Mouse (Mus musculus): Measurements from ENCODE around the gene Stox2. TPM values are rescaled to one million over a fixed set of nuclear protein-coding genes. Genes with fewer than 3 reads are reported as not detected.

Stox2 gene
- polyA plus RNA-seq, 1 experiment from 2014 or later = 7.3 TPM

DNA sequence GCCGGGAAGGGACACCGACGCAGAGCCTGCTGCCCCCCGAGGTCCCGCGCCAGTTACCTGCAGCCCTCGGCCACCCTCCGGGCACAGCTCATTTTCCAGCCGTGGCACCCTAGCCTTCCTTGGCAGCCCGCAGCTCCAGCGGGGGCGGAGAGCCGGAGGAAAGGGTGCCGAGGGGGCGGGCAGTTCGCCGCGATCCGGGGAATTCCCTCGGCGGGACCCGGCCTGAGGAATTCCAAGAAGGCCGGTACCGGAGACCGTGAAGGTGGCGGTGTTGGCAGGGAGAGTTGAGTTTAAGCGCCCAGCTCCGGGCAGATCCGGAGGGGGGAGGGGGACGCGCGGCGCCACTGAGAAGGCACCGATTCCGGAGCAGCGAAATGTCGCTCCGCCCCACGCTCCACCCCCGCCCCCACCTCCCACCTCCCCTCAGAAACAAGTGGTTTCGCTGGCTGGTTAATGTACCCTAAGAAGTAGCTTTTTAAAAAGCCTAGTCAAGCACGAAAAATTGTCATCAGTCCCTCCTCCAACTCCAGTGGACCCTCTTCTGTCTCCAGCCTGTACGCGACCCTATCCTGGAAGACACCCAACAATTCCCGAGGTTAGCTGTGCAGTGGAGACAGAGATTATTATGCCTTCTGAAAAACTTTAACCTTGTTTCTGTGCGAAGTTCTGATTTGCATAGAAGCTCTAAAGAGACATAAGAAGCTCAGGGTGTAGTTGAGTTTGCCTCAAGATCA, 32.5 kb downstream of the Stox2 start:
- peak overlapping the region; percentile 70 for H3K4me3 ChIP-seq (ENCODE audit: low read length)
- peaks cover 6% of the 10 kb centered on the region for H3K4me1 ChIP-seq (ENCODE audit: control insufficient read depth, insufficient read depth, low read length)
- H3K27ac ChIP-seq (ENCODE audit: low read length) = peak overlapping the region; percentile 44
- H3K27me3 ChIP-seq (ENCODE audit: control insufficient read depth, insufficient read depth, low read length) = peaks cover 32% of the 10 kb centered on the region
- no peaks in the 10 kb centered on the region for H3K9me3 ChIP-seq (replicated peaks; ENCODE audit: control insufficient read depth, low read length)
- WGBS = under 1% methylated on average over 42 of the region's 46 CpGs
- peak overlapping the region; percentile 82 for H3K4me2 ChIP-seq (ENCODE audit: low read depth, low read length)
- peak overlapping the region; percentile 67 for H3K9ac ChIP-seq (ENCODE audit: low read length)
- no peaks in the 10 kb centered on the region for H3K36me3 ChIP-seq (ENCODE audit: control insufficient read depth, insufficient read depth)
- ATAC-seq (replicated peaks; ENCODE audit: extremely low read depth, insufficient read depth, low FRiP score) = peak; percentile 76

DNA sequence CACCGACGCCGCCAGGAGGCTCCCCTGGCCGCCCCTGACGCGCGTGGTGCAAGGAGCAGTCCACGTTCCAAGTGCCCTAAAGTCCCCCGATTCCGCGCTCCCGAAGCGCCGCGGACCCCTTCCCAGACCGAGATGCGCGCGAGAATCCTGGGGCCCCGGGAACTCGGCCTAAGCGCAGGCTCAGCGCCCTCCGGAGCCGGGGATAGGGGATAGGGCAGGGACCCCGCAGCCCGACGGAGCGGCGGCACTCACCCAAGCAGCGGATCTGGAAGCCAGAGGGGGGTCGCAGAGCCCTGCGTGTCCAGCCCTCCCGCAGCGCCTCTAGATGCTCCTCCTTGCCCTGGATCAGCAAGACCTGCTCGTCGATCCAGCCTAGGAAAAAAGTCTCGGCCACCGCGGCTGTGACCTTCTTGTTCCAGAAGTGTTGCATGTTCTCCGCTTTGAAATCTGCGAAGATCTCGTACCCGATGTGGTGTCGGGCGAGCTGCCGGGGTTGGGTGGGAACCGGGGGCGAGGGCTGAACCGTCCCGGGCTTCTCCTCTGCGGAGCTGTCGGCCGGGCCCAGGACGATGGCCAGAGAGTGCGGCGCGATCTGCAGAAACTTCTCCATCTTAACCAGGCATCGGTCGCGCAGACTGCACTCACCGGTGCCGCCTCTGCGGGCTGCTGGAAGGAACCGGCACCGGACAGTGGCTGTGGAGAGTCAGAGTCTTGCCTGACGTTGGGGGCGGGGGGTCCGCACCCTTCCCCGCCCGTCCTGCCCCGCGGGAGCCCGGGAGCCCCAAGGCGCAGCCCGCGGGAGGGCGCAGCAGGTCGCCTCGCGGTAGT, 33.3 kb downstream of the Stox2 start:
- Histone ChIP-seq H3K4me3 (ENCODE audit: low read length) (peak overlapping the region; percentile 70), H3K27me3 (ENCODE audit: control insufficient read depth, insufficient read depth, low read length) (peaks cover 34% of the 10 kb centered on the region), H3K27ac (ENCODE audit: low read length) (peak overlapping the region; percentile 44), H3K9me3 (replicated peaks; ENCODE audit: control insufficient read depth, low read length) (no peaks in the 10 kb centered on the region), H3K9ac (ENCODE audit: low read length) (peak overlapping the region; percentile 67), H3K36me3 (ENCODE audit: control insufficient read depth, insufficient read depth) (no peaks in the 10 kb centered on the region), H3K4me2 (ENCODE audit: low read depth, low read length) (peak overlapping the region; percentile 82), H3K4me1 (ENCODE audit: control insufficient read depth, insufficient read depth, low read length) (peaks cover 6% of the 10 kb centered on the region)
- peak; percentile 81 for ATAC-seq (replicated peaks; ENCODE audit: extremely low read depth, insufficient read depth, low FRiP score)
- under 1% methylated on average over 81 of the region's 81 CpGs for WGBS

DNA sequence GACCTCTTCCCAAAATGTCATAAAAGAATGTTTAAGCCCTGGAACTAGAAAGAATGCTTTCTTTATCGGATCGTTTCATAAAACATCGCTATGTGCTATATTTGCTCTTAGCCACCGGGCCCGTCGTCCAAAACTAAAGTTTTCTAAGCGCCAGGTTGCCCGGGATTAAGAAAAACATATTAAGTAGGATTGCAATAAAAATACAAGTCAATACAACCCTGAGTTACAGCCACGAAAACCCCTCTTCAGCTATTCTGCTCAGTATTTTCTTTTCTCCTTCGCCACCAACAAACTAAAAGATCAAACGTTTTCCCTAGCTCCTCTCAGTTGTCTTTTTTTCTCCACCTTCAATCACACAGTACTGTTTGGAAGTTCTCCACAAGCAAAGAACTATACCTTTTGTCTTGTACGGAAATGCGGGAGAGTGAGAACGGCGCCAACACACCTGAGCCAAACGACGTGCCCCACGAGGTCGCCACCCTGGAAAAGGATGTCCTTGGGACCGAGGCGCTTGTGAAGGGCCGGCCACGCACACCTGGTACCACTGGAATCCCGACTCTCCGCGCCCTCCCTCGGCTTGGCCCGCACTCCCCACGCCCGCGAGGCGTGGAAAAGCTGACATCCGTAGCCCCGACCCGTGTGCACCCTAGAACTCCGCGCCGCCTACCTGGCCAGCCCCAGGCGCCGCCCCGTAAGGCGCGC, 34.0 kb downstream of the Stox2 start:
- peaks cover 6% of the 10 kb centered on the region for H3K4me1 ChIP-seq (ENCODE audit: control insufficient read depth, insufficient read depth, low read length)
- peak overlapping the region; percentile 70 for H3K4me3 ChIP-seq (ENCODE audit: low read length)
- no peak overlapping the region for H3K27ac ChIP-seq (ENCODE audit: low read length)
- peaks cover 34% of the 10 kb centered on the region for H3K27me3 ChIP-seq (ENCODE audit: control insufficient read depth, insufficient read depth, low read length)
- 2% methylated on average over 43 of the region's 43 CpGs for WGBS
- peak overlapping the region; percentile 82 for H3K4me2 ChIP-seq (ENCODE audit: low read depth, low read length)
- 0 out of 2 replicates have a peak, but pooled peaks have one; percentile 24 for ATAC-seq (replicated peaks; ENCODE audit: extremely low read depth, insufficient read depth, low FRiP score)
- no peaks in the 10 kb centered on the region for H3K9me3 ChIP-seq (replicated peaks; ENCODE audit: control insufficient read depth, low read length)
- H3K9ac ChIP-seq (ENCODE audit: low read length) = peak overlapping the region; percentile 67
- no peaks in the 10 kb centered on the region for H3K36me3 ChIP-seq (ENCODE audit: control insufficient read depth, insufficient read depth)

DNA sequence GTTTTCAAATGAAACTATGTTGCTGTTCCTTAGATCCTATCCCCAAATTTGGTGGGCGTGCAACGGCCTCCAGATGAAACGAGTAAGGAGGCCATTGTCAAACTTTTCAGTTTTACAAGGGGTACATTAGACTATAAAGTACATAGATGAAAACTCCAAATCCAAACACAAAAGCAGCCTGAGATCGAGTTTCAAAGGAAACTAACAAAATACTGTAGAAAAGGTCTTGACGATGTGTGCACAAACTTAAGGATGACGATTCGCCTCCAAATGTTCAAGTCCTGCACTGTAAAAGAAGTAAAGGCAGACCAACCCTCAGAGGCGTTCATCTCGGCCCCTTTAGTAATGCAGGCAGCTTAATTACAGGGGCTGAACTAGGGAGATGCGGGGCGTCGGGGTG, 34.8 kb downstream of the Stox2 start:
- Histone ChIP-seq H3K4me1 (ENCODE audit: control insufficient read depth, insufficient read depth, low read length) (peaks cover 6% of the 10 kb centered on the region), H3K27me3 (ENCODE audit: control insufficient read depth, insufficient read depth, low read length) (peaks cover 34% of the 10 kb centered on the region), H3K36me3 (ENCODE audit: control insufficient read depth, insufficient read depth) (no peaks in the 10 kb centered on the region), H3K9me3 (replicated peaks; ENCODE audit: control insufficient read depth, low read length) (no peaks in the 10 kb centered on the region), H3K27ac (ENCODE audit: low read length) (no peak overlapping the region), H3K9ac (ENCODE audit: low read length) (no peak overlapping the region), H3K4me3 (ENCODE audit: low read length) (peak overlapping the region; percentile 70; the same call in 1 of the 2 replicates), H3K4me2 (ENCODE audit: low read depth, low read length) (peak overlapping the region; percentile 82; the same call in 1 of the 2 replicates)
- WGBS = 16% methylated on average over 12 of the region's 12 CpGs
- ATAC-seq (replicated peaks; ENCODE audit: extremely low read depth, insufficient read depth, low FRiP score) = no peak

GRCm38 (mm10) chr8:47409061-47409460, 37.1 kb downstream of the Stox2 start:
- Histone ChIP-seq H3K4me3 (ENCODE audit: low read length) (no peak overlapping the region), H3K27ac (ENCODE audit: low read length) (no peak overlapping the region), H3K4me2 (ENCODE audit: low read depth, low read length) (peak overlapping the region; percentile 34), H3K27me3 (ENCODE audit: control insufficient read depth, insufficient read depth, low read length) (peaks cover 29% of the 10 kb centered on the region), H3K36me3 (ENCODE audit: control insufficient read depth, insufficient read depth) (no peaks in the 10 kb centered on the region), H3K9ac (ENCODE audit: low read length) (no peak overlapping the region), H3K9me3 (replicated peaks; ENCODE audit: control insufficient read depth, low read length) (no peaks in the 10 kb centered on the region), H3K4me1 (ENCODE audit: control insufficient read depth, insufficient read depth, low read length) (peaks cover 6% of the 10 kb centered on the region)
- no peak for ATAC-seq (replicated peaks; ENCODE audit: extremely low read depth, insufficient read depth, low FRiP score)
- WGBS = 10% methylated on average over 8 of the region's 8 CpGs

DNA sequence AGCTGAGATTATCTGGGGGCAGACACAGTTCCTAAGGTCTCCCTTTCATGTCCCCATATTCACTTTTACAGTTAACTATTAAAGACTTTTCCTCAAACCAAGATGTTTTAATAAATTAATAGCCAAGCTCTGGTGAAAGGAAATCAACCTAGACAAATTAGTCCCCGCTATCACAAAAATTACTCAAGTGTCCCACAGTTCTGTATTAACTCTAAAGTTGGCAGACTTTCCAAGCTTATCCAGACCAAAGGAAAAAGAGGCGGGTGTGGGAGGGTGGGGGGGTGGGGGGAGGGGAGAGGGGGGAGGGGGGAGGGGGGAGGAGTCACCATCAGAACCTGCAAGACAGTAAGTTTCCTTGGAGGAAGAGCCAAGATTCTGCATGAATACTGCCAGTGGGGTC, 41.3 kb downstream of the Stox2 start:
- Histone ChIP-seq H3K4me1 (ENCODE audit: control insufficient read depth, insufficient read depth, low read length) (no peaks in the 10 kb centered on the region), H3K9me3 (replicated peaks; ENCODE audit: control insufficient read depth, low read length) (0 out of 2 replicates have a peak, but pooled peaks cover 2% of the 10 kb centered on the region), H3K4me3 (ENCODE audit: low read length) (no peak overlapping the region), H3K4me2 (ENCODE audit: low read depth, low read length) (no peak overlapping the region), H3K9ac (ENCODE audit: low read length) (no peak overlapping the region), H3K27me3 (ENCODE audit: control insufficient read depth, insufficient read depth, low read length) (peaks cover 8% of the 10 kb centered on the region; the same call in 1 of the 2 replicates), H3K27ac (ENCODE audit: low read length) (no peak overlapping the region), H3K36me3 (ENCODE audit: control insufficient read depth, insufficient read depth) (no peaks in the 10 kb centered on the region)
- 88% methylated on average over 1 of the region's 2 CpGs for WGBS
- ATAC-seq (replicated peaks; ENCODE audit: extremely low read depth, insufficient read depth, low FRiP score) = no peak

DNA sequence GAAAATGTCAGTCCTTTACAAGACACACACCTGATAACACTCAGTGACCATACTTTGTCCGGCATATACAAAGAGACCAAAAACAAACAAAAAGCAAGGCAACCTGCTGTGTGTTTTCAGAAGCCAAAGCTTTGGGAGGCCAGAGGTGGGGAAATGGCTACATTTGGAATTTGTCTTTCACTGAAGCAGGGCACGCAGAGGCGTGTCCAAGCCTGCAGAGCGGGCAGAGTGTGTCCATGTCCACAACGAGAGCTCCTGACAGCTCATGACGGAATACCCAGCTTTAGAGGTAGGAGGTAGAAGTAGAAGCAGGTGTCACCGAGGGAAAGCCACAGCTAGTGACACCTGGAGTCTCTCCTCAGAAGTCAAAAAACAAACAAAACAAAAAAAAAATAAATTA, 53.2 kb downstream of the Stox2 start:
- Histone ChIP-seq H3K36me3 (ENCODE audit: control insufficient read depth, insufficient read depth) (no peaks in the 10 kb centered on the region), H3K27me3 (ENCODE audit: control insufficient read depth, insufficient read depth, low read length) (no peaks in the 10 kb centered on the region), H3K9ac (ENCODE audit: low read length) (no peak overlapping the region), H3K27ac (ENCODE audit: low read length) (no peak overlapping the region), H3K4me3 (ENCODE audit: low read length) (no peak overlapping the region), H3K9me3 (replicated peaks; ENCODE audit: control insufficient read depth, low read length) (no peaks in the 10 kb centered on the region), H3K4me1 (ENCODE audit: control insufficient read depth, insufficient read depth, low read length) (peaks cover 8% of the 10 kb centered on the region; the same call in 1 of the 2 replicates), H3K4me2 (ENCODE audit: low read depth, low read length) (peak overlapping the region; percentile 33)
- 46% methylated on average over 7 of the region's 7 CpGs for WGBS
- ATAC-seq (replicated peaks; ENCODE audit: extremely low read depth, insufficient read depth, low FRiP score) = 0 out of 2 replicates have a peak, but pooled peaks have one; percentile 32

DNA sequence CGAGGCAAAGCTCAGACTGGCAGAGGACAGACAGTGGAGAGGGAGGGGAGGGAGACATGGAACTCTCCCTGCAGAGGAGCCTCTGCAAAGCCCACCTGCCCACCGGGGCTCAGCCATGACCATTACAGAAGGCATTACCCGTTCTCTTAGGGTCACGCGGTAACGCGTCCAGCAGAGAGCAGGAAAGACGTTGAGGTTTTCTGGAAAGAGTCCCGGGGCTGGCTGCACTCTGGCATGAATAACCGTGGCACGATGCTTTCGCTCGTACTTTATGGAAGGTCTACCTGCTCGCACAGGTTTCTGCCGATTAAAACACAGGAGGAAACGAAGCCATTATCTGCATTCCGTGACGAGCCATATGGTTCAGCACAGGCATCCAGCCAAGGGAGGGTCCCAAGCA, 53.9 kb downstream of the Stox2 start:
- Histone ChIP-seq H3K4me3 (ENCODE audit: low read length) (no peak overlapping the region), H3K9me3 (replicated peaks; ENCODE audit: control insufficient read depth, low read length) (no peaks in the 10 kb centered on the region), H3K9ac (ENCODE audit: low read length) (no peak overlapping the region), H3K4me2 (ENCODE audit: low read depth, low read length) (peak overlapping the region; percentile 33), H3K4me1 (ENCODE audit: control insufficient read depth, insufficient read depth, low read length) (peaks cover 8% of the 10 kb centered on the region; the same call in 1 of the 2 replicates), H3K36me3 (ENCODE audit: control insufficient read depth, insufficient read depth) (no peaks in the 10 kb centered on the region), H3K27me3 (ENCODE audit: control insufficient read depth, insufficient read depth, low read length) (no peaks in the 10 kb centered on the region), H3K27ac (ENCODE audit: low read length) (no peak overlapping the region)
- no peak for ATAC-seq (replicated peaks; ENCODE audit: extremely low read depth, insufficient read depth, low FRiP score)
- WGBS = 56% methylated on average over 18 of the region's 18 CpGs
